Mouse (Mus musculus): ENCODE results near the gene Klf15. TPM values are rescaled to one million over a fixed set of nuclear protein-coding genes. Genes with fewer than 3 reads are reported as not detected.

Klf15 gene
- polyA plus RNA-seq (2011; ENCODE audit: insufficient read depth, insufficient read length, low replicate concordance, missing spikeins) = 2.5 TPM in 1 of 2 replicates, not detected in the other

DNA sequence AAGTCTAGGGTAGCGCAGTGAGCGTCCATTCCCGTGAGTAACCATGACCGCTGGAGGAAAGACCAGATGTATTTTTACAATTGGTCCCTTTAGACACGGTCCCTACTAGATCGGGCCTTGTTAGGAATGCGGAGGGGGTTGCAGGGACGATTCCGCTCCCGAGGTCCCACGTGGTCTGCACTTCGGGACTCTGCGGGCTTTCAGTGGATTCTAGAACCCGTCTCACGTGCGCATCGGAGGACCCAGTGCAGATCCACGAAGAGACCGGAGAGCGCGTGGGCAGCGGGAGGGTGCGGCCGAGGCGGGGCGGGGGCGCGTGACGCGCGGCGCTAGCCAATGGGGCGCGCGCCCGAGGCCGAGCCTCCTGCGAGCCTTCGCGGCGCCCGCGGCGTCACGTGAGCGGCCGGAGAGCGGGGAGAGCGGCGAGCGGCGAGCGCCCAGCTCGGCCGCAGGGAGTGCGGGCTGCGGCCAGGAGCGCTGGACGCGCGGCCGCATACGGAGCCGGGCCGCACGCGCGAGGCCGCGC, at the start of gene Klf15:
Gene Klf15, plus strand, starts transcription at position 396 of the 526 bp plus-strand sequence.
- no peaks in the 10 kb centered on the region for H3K4me1 ChIP-seq (ENCODE audit: control insufficient read depth, insufficient read depth, low read length)
- 0 out of 2 replicates have a peak within 1 kb of the TSS, but pooled peaks have one; percentile 14 for H3K27ac ChIP-seq (ENCODE audit: control insufficient read depth, insufficient read depth, low read depth, low read length, poor library complexity)
- no peak for TF ChIP-seq POLR2A (IDR thresholded peaks at IDR 0.05; ENCODE audit: borderline replicate concordance, control insufficient read depth, low read depth, low read length)
- no peak for TF ChIP-seq CTCF (IDR thresholded peaks at IDR 0.05; ENCODE audit: control insufficient read depth, insufficient read depth, low read length)
- no peak within 1 kb of the TSS for H3K4me3 ChIP-seq (replicated peaks; ENCODE audit: control insufficient read depth, low read depth, low read length)
- WGBS = 2% methylated on average over 70 of the region's 70 CpGs

DNA sequence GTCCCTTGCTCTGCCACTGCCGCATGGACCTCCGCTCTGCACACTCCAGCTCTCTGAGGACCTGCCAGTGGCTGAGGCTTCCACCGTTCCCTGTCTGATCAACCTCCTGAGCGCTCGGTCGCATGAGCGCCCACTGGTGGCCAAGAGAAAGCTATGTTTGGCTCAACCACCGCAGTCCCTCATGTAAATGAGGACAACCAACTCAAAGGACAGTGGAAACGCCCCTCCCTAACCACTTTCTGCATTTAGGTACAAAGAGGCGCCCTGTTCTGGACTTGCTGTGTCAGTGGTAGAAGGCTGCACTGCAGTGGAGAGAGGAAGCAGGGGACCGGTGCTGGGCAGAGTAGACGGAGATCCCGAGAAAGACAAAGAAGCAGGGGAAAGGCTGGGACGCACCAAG, 39.8 kb upstream of the Klf15 start:
- Histone ChIP-seq H3K4me3 (replicated peaks; ENCODE audit: control insufficient read depth, low read depth, low read length) (no peak overlapping the region), H3K4me1 (ENCODE audit: control insufficient read depth, insufficient read depth, low read length) (no peaks in the 10 kb centered on the region), H3K27ac (ENCODE audit: control insufficient read depth, insufficient read depth, low read depth, low read length, poor library complexity) (no peak overlapping the region)
- WGBS = 8% methylated on average over 14 of the region's 14 CpGs
- TF ChIP-seq POLR2A (IDR thresholded peaks at IDR 0.05; ENCODE audit: borderline replicate concordance, control insufficient read depth, low read depth, low read length) (peak; percentile 21; the same call in 1 of the 2 replicates), CTCF (IDR thresholded peaks at IDR 0.05; ENCODE audit: control insufficient read depth, insufficient read depth, low read length) (peak; percentile 91)

DNA sequence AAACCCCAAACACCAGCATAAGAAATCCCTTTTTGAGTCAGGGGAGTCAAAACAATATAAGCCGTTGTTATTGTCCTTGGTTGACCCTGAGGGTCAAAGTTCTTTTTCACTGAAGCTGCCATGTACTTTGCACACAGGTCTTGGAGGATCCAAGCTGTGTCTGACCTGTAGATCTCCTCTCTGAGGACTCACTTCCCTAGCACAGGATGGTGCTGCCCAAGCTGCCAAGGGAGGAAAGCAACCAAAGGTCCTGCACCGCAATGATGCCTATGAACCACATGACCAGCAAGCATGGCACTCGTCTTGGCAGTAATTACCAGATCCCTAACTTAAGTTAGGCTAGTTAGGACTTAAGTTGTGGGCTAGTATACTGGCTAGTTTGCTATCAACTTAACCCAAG, 37.0 kb upstream of the Klf15 start:
- no peak for TF ChIP-seq POLR2A (IDR thresholded peaks at IDR 0.05; ENCODE audit: borderline replicate concordance, control insufficient read depth, low read depth, low read length)
- no peak for TF ChIP-seq CTCF (IDR thresholded peaks at IDR 0.05; ENCODE audit: control insufficient read depth, insufficient read depth, low read length)
- no peaks in the 10 kb centered on the region for H3K4me1 ChIP-seq (ENCODE audit: control insufficient read depth, insufficient read depth, low read length)
- no peak overlapping the region for H3K27ac ChIP-seq (ENCODE audit: control insufficient read depth, insufficient read depth, low read depth, low read length, poor library complexity)
- 82% methylated on average over 3 of the region's 3 CpGs for WGBS
- no peak overlapping the region for H3K4me3 ChIP-seq (replicated peaks; ENCODE audit: control insufficient read depth, low read depth, low read length)

DNA sequence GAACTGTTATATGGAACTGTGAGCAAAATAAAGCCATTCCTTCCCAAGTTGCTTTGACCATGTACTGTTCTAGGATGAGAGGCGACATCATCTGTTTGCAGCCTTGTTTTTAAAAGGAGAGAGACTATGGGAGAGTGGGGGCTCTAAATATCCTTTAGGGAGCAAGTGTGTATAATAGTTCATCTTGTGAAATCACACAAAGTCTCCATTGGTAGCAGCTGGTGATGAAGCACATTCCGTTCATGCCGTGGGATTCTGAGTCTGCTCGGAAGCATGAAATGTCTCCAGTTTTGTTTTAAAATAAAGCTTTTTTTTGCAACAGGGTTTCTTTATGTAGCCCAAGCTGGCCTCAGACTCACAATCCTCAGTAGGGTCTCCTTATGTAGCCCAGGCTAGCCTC, 36.4 kb upstream of the Klf15 start:
- no peak overlapping the region for H3K27ac ChIP-seq (ENCODE audit: control insufficient read depth, insufficient read depth, low read depth, low read length, poor library complexity)
- TF ChIP-seq CTCF (IDR thresholded peaks at IDR 0.05; ENCODE audit: control insufficient read depth, insufficient read depth, low read length) (no peak), POLR2A (IDR thresholded peaks at IDR 0.05; ENCODE audit: borderline replicate concordance, control insufficient read depth, low read depth, low read length) (no peak)
- H3K4me1 ChIP-seq (ENCODE audit: control insufficient read depth, insufficient read depth, low read length) = no peaks in the 10 kb centered on the region
- no peak overlapping the region for H3K4me3 ChIP-seq (replicated peaks; ENCODE audit: control insufficient read depth, low read depth, low read length)
- 79% methylated on average over 4 of the region's 4 CpGs for WGBS

DNA sequence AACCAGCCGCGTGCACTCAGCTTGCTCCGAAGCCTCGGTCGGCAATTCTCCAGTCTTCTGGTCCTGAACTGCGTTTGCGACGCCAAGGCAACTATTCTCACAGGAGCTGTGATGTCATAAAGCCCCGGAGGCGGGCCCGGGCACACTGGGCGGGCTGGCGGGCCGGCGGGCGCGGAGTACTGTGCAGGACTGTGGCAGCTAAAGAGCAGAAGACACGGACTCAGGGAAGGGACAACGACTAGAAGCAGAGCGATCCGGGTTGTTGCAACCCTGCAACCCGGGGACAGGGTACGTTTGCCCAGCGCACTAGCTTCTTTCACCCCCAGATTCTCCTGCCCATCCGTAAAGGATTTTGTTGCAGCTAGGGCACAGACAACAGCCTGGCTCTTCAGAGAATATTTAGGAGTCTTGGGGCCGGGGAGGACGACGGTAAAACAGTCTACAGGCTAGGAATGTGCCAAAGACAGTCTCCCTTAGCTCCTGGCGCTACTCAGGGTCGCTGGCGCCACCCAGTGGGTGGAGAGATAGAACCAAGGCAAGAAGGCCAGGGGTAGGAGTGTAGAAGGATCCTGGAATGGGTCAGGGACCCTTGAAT, 33.9 kb upstream of the Klf15 start, which contains the start of gene Cfap100:
Gene Cfap100, minus strand, starts transcription at position 418 of the 595 bp plus-strand sequence.
- Histone ChIP-seq H3K4me1 (ENCODE audit: control insufficient read depth, insufficient read depth, low read length) (no peaks in the 10 kb centered on the region), H3K4me3 (replicated peaks; ENCODE audit: control insufficient read depth, low read depth, low read length) (no peak within 1 kb of the TSS), H3K27ac (ENCODE audit: control insufficient read depth, insufficient read depth, low read depth, low read length, poor library complexity) (no peak within 1 kb of the TSS)
- 1% methylated on average over 31 of the region's 31 CpGs for WGBS
- TF ChIP-seq CTCF (IDR thresholded peaks at IDR 0.05; ENCODE audit: control insufficient read depth, insufficient read depth, low read length) (peak; percentile 32; the same call in 1 of the 2 replicates), POLR2A (IDR thresholded peaks at IDR 0.05; ENCODE audit: borderline replicate concordance, control insufficient read depth, low read depth, low read length) (no peak)

DNA sequence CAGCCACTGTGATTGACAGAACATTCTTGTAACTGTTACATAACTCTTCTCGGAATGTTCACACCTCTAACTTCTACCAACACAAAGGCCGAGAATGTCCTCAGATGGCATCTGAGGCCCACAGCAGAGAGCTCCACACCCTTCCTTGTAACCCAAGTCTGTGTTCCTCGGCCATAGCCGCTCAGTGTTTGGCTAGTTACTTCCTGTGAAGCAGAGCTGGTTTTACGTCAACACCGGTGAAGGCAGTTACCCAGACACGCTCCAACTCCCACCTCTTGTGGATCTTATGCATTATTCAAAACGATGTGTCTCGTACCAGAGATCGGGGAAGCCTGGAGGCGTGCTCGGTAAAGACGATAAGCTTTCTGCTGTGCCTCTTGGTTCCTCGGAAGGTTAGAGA, 32.5 kb upstream of the Klf15 start:
- no peak overlapping the region for H3K27ac ChIP-seq (ENCODE audit: control insufficient read depth, insufficient read depth, low read depth, low read length, poor library complexity)
- no peaks in the 10 kb centered on the region for H3K4me1 ChIP-seq (ENCODE audit: control insufficient read depth, insufficient read depth, low read length)
- TF ChIP-seq CTCF (IDR thresholded peaks at IDR 0.05; ENCODE audit: control insufficient read depth, insufficient read depth, low read length) (no peak), POLR2A (IDR thresholded peaks at IDR 0.05; ENCODE audit: borderline replicate concordance, control insufficient read depth, low read depth, low read length) (no peak)
- 77% methylated on average over 14 of the region's 14 CpGs for WGBS
- no peak overlapping the region for H3K4me3 ChIP-seq (replicated peaks; ENCODE audit: control insufficient read depth, low read depth, low read length)

DNA sequence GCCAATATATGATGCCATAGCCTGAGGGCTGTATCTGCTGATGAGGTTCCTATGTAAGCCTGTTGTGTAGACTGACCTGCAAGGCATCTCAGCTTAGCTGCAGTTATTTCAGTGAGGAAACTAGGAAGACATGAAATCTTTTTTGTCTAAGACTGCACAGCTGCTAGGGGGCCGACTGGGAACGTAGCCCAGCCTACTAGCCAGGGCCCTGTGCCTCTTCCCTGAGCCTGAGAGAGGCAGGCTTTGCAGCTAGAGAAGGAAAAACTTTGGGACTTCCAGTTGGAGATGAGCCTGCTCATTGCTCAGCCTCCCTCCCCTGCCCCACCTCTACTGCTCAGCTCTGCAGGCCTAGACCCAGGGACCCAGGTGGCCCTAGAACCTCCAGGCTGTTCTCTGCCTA, 30.9 kb upstream of the Klf15 start:
- Histone ChIP-seq H3K27ac (ENCODE audit: control insufficient read depth, insufficient read depth, low read depth, low read length, poor library complexity) (no peak overlapping the region), H3K4me1 (ENCODE audit: control insufficient read depth, insufficient read depth, low read length) (no peaks in the 10 kb centered on the region), H3K4me3 (replicated peaks; ENCODE audit: control insufficient read depth, low read depth, low read length) (no peak overlapping the region)
- WGBS = 50% methylated on average over 2 of the region's 2 CpGs
- TF ChIP-seq POLR2A (IDR thresholded peaks at IDR 0.05; ENCODE audit: borderline replicate concordance, control insufficient read depth, low read depth, low read length) = no peak
- no peak for TF ChIP-seq CTCF (IDR thresholded peaks at IDR 0.05; ENCODE audit: control insufficient read depth, insufficient read depth, low read length)

DNA sequence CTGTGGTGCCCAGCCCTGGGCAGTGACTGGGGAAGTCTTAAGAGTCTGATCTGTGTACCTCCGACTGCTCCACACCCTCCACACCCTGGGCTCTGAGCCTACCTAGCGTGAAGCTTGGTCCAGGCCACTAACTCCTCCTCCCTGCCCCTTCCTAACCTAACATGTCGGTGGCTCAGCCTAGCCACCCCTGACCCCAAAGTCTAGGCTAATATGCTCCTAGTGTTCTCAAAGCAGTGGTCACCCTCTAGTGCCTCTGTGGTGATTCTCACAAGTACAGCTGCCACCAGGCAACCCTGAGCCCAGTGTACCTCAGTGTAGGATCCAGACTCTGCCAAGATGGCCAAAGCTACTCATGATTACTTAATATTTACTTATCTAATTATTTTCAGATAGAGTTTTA, 27.7 kb upstream of the Klf15 start:
- Histone ChIP-seq H3K4me3 (replicated peaks; ENCODE audit: control insufficient read depth, low read depth, low read length) (no peak overlapping the region), H3K27ac (ENCODE audit: control insufficient read depth, insufficient read depth, low read depth, low read length, poor library complexity) (no peak overlapping the region), H3K4me1 (ENCODE audit: control insufficient read depth, insufficient read depth, low read length) (no peaks in the 10 kb centered on the region)
- WGBS = 61% methylated on average over 3 of the region's 3 CpGs
- TF ChIP-seq POLR2A (IDR thresholded peaks at IDR 0.05; ENCODE audit: borderline replicate concordance, control insufficient read depth, low read depth, low read length) (no peak), CTCF (IDR thresholded peaks at IDR 0.05; ENCODE audit: control insufficient read depth, insufficient read depth, low read length) (no peak)
